Mouse (Mus musculus) embryonic facial prominence, embryonic 11.5 days (tissue): Measurements from ENCODE around the gene Padi1. TPM values are rescaled to one million over a fixed set of nuclear protein-coding genes. Genes with fewer than 3 reads are reported as not detected.

Experiments
- ATAC-seq: fragments of 200-750 bp; cut with Nextera tagmentation; replicated peaks from 2 replicates; pipeline ENCODE4 v1.8.0; 2017; ENCODE audit warnings: low read depth; ENCODE audit not compliant: insufficient number of reproducible peaks, low FRiP score, low TSS enrichment
- DNase-seq: peaks from one replicate; pipeline ENCODE4 v3.0.0-alpha.2; 2015; ENCODE audit warnings: low spot score
- H3K27ac ChIP-seq: fragments of 300-500 bp; sonication (generic); replicated peaks from 2 replicates; pipeline ENCODE4 v1.5.1; 2014; ENCODE audit warnings: mild to moderate bottlenecking, low read depth, low read length, control low read depth
- H3K27me3 ChIP-seq: fragments of 300-500 bp; sonication (generic); 2 replicates; pipeline ENCODE4 v1.6.1; 2014; ENCODE audit warnings: mild to moderate bottlenecking, low read length, moderate library complexity, mixed read lengths; ENCODE audit not compliant: control insufficient read depth, insufficient read depth
- H3K36me3 ChIP-seq: fragments of 300-500 bp; sonication (generic); replicated peaks from 2 replicates; pipeline ENCODE4 v1.6.1; 2014; ENCODE audit warnings: low read depth, mild to moderate bottlenecking, low read length, moderate library complexity, mixed read lengths; ENCODE audit not compliant: control insufficient read depth, insufficient read depth
- H3K4me1 ChIP-seq: fragments of 300-500 bp; sonication (generic); 2 replicates; pipeline ENCODE4 v1.6.1; 2014; ENCODE audit warnings: low read length, mixed read lengths; ENCODE audit not compliant: control insufficient read depth, insufficient read depth
- H3K4me2 ChIP-seq: fragments of 300-500 bp; sonication (generic); 2 replicates; pipeline ENCODE4 v1.6.1; 2014; ENCODE audit warnings: low read depth, mild to moderate bottlenecking, control low read depth, low read length, moderate library complexity
- H3K4me3 ChIP-seq: fragments of 300-500 bp; sonication (generic); 2 replicates; pipeline ENCODE4 v1.5.1; 2014; ENCODE audit warnings: low read depth, low read length, control low read depth
- H3K9ac ChIP-seq: fragments of 300-500 bp; sonication (generic); replicated peaks from 2 replicates; pipeline ENCODE4 v1.6.1; 2014; ENCODE audit warnings: mild to moderate bottlenecking, control low read depth, low read length
- H3K9me3 ChIP-seq: fragments of 300-500 bp; sonication (generic); replicated peaks from 2 replicates; pipeline ENCODE4 v1.6.1; 2016; ENCODE audit warnings: mild to moderate bottlenecking, low read length, inconsistent platforms, mixed read lengths; ENCODE audit not compliant: control insufficient read depth
- WGBS: fragments of 180-500 bp; shearing (Covaris S2); extraction: QIAGEN DNeasy Blood & Tissue Kit; methylation state at CpG from one replicate; pipeline ENCODE4 v1.1.7; 2014; 5-methylcytosine and 5-hydroxymethylcytosine counted together
- polyA plus RNA-seq: library from polyadenylated mRNA; unstranded; fragments of >200 nt; fragmentation: Nextera tagmentation; extraction: Ambion mirVana; gene quantifications from 2 replicates; pipeline ENCODE4 v1.2.1, GENCODE M21; 2014

Gene Padi1
- polyA plus RNA-seq, 1 experiment from 2014 or later, result 0.13 TPM

- Histone ChIP-seq H3K27ac (no peak overlapping the region), H3K4me2 (no peak overlapping the region), H3K36me3 (no peaks in the 10 kb centered on the region), H3K4me3 (no peak overlapping the region), H3K4me1 (no peaks in the 10 kb centered on the region), H3K9ac (no peak overlapping the region), H3K27me3 (no peaks in the 10 kb centered on the region; the same call in 1 of the 2 replicates), H3K9me3 (no peaks in the 10 kb centered on the region)
- ATAC-seq, result no peak
- no peak for DNase-seq
- whole genome bisulfite sequencing, result 88% methylated on average over 10 of the region's 10 CpGs
Measured at GRCm38 (mm10) chr4:140775876-140776275, 69.7 kb downstream of the Padi1 start.

GRCm38 (mm10) chr4:140774893-140775292, 70.7 kb downstream of the Padi1 start:
- no peak overlapping the region for H3K9ac ChIP-seq
- no peak for DNase-seq

GRCm38 (mm10) chr4:140774025-140774800, 71.4 kb downstream of the Padi1 start, which contains the start of gene Padi4:
Padi4 (minus strand) TSS chr4:140774236.
- no peak within 1 kb of the TSS for H3K9ac ChIP-seq
- no peak within 1 kb of the TSS for H3K4me2 ChIP-seq
- no peaks in the 10 kb centered on the region for H3K4me1 ChIP-seq
- no peak within 1 kb of the TSS for H3K4me3 ChIP-seq
- H3K27ac ChIP-seq, result no peak within 1 kb of the TSS
- H3K9me3 ChIP-seq, result no peaks in the 10 kb centered on the region
- no peaks in the 10 kb centered on the region for H3K36me3 ChIP-seq
- DNase-seq (no peak), ATAC-seq (no peak; the same call in 1 of the 2 replicates)
- 82% methylated on average over 21 of the region's 21 CpGs for WGBS
- H3K27me3 ChIP-seq, result no peaks in the 10 kb centered on the region; the same call in 1 of the 2 replicates

More at GRCm38 (mm10) chr4:140774893-140775292, 70.7 kb downstream of the Padi1 start:
- Histone ChIP-seq H3K36me3 (no peaks in the 10 kb centered on the region), H3K9me3 (no peaks in the 10 kb centered on the region), H3K27me3 (no peaks in the 10 kb centered on the region; the same call in 1 of the 2 replicates), H3K4me1 (no peaks in the 10 kb centered on the region), H3K4me2 (no peak overlapping the region), H3K27ac (no peak overlapping the region), H3K4me3 (no peak overlapping the region)
- WGBS, result 89% methylated on average over 9 of the region's 9 CpGs
- no peak for ATAC-seq

- Histone ChIP-seq H3K9ac (no peak overlapping the region), H3K36me3 (no peaks in the 10 kb centered on the region), H3K9me3 (no peaks in the 10 kb centered on the region), H3K27me3 (no peaks in the 10 kb centered on the region), H3K4me3 (no peak overlapping the region), H3K4me2 (no peak overlapping the region), H3K27ac (no peak overlapping the region), H3K4me1 (no peaks in the 10 kb centered on the region)
- 30% methylated on average over 4 of the region's 4 CpGs for WGBS
- ATAC-seq, result no peak
- DNase-seq, result no peak
Measured at GRCm38 (mm10) chr4:140771091-140771490, 74.5 kb downstream of the Padi1 start.

- H3K9me3 ChIP-seq, result no peaks in the 10 kb centered on the region
- H3K4me3 ChIP-seq, result no peak overlapping the region
- no peaks in the 10 kb centered on the region for H3K36me3 ChIP-seq
- H3K4me1 ChIP-seq, result no peaks in the 10 kb centered on the region
- H3K27me3 ChIP-seq, result no peaks in the 10 kb centered on the region
- ATAC-seq (no peak), DNase-seq (peak; percentile 58)
- 6% methylated on average over 13 of the region's 13 CpGs for WGBS
- no peak overlapping the region for H3K9ac ChIP-seq
- no peak overlapping the region for H3K27ac ChIP-seq
- H3K4me2 ChIP-seq, result peak overlapping the region; percentile 27; the same call in 1 of the 2 replicates
Measured at GRCm38 (mm10) chr4:140770433-140770832, 75.1 kb downstream of the Padi1 start.

- H3K27me3 ChIP-seq, result no peaks in the 10 kb centered on the region
- H3K4me3 ChIP-seq, result no peak overlapping the region
- no peak overlapping the region for H3K9ac ChIP-seq
- no peak overlapping the region for H3K4me2 ChIP-seq
- no peaks in the 10 kb centered on the region for H3K4me1 ChIP-seq
- H3K9me3 ChIP-seq, result no peaks in the 10 kb centered on the region
- no peak for DNase-seq
- no peak overlapping the region for H3K27ac ChIP-seq
- WGBS, result 88% methylated on average over 5 of the region's 5 CpGs
- no peaks in the 10 kb centered on the region for H3K36me3 ChIP-seq
- no peak for ATAC-seq
Measured at GRCm38 (mm10) chr4:140768973-140769372, 76.6 kb downstream of the Padi1 start.

GRCm38 (mm10) chr4:140765936-140766335, 79.6 kb downstream of the Padi1 start:
- H3K9me3 ChIP-seq, result no peaks in the 10 kb centered on the region
- ATAC-seq (no peak), DNase-seq (no peak)
- H3K4me3 ChIP-seq, result no peak overlapping the region
- no peak overlapping the region for H3K4me2 ChIP-seq
- no peaks in the 10 kb centered on the region for H3K27me3 ChIP-seq
- H3K9ac ChIP-seq, result no peak overlapping the region
- no peaks in the 10 kb centered on the region for H3K4me1 ChIP-seq
- H3K36me3 ChIP-seq, result no peaks in the 10 kb centered on the region
- no peak overlapping the region for H3K27ac ChIP-seq
- 87% methylated on average over 3 of the region's 3 CpGs for WGBS

GRCm38 (mm10) chr4:140763158-140763557, 82.4 kb downstream of the Padi1 start:
- Histone ChIP-seq H3K27me3 (no peaks in the 10 kb centered on the region), H3K4me3 (no peak overlapping the region), H3K36me3 (no peaks in the 10 kb centered on the region), H3K9me3 (no peaks in the 10 kb centered on the region), H3K9ac (no peak overlapping the region), H3K4me1 (no peaks in the 10 kb centered on the region), H3K27ac (no peak overlapping the region), H3K4me2 (no peak overlapping the region)
- ATAC-seq (no peak), DNase-seq (peak; percentile 67)
- WGBS, result 9% methylated on average over 9 of the region's 9 CpGs
